Mouse (Mus musculus): ENCODE results near the gene Gng12.

The Gng12 gene

GRCm38 (mm10) chr6:66917032-66917431 is 20.8 kb downstream of the Gng12 start:
- DNase-seq (ENCODE audit: low spot score): no peak

GRCm38 (mm10) chr6:66920786-66921185 is 24.6 kb downstream of the Gng12 start:
- DNase-seq (ENCODE audit: low spot score): no peak

- no peak for DNase-seq (ENCODE audit: low spot score)
Measured at GRCm38 (mm10) chr6:66921755-66922154, 25.6 kb downstream of the Gng12 start.

GRCm38 (mm10) chr6:66922501-66922900 is 26.3 kb downstream of the Gng12 start:
- no peak for DNase-seq (ENCODE audit: low spot score)

- no peak for DNase-seq (ENCODE audit: low spot score)
Measured at GRCm38 (mm10) chr6:66923851-66924250, 27.7 kb downstream of the Gng12 start.

- DNase-seq (ENCODE audit: low spot score): no peak
Measured at GRCm38 (mm10) chr6:66924315-66924965, 28.2 kb downstream of the Gng12 start.

GRCm38 (mm10) chr6:66926269-66926668 is 30.1 kb downstream of the Gng12 start:
- DNase-seq (ENCODE audit: low spot score): no peak

GRCm38 (mm10) chr6:66928972-66929645 is 32.9 kb downstream of the Gng12 start:
- DNase-seq (ENCODE audit: low spot score): peak; percentile 20

GRCm38 (mm10) chr6:66929694-66930093 is 33.5 kb downstream of the Gng12 start:
- no peak for DNase-seq (ENCODE audit: low spot score)

- DNase-seq (ENCODE audit: low spot score): no peak
Measured at GRCm38 (mm10) chr6:66932206-66932819, 36.1 kb downstream of the Gng12 start.

- no peak for DNase-seq (ENCODE audit: low spot score)
Measured at GRCm38 (mm10) chr6:66940656-66941235, 44.5 kb downstream of the Gng12 start.

GRCm38 (mm10) chr6:66941792-66942191 is 45.6 kb downstream of the Gng12 start:
- no peak for DNase-seq (ENCODE audit: low spot score)

- DNase-seq (ENCODE audit: low spot score): no peak
Measured at GRCm38 (mm10) chr6:66942826-66943225, 46.6 kb downstream of the Gng12 start.

- DNase-seq (ENCODE audit: low spot score): no peak
Measured at GRCm38 (mm10) chr6:66943367-66944189, 47.4 kb downstream of the Gng12 start.

GRCm38 (mm10) chr6:66944190-66945003 is 48.2 kb downstream of the Gng12 start:
- DNase-seq (ENCODE audit: low spot score): no peak

- no peak for DNase-seq (ENCODE audit: low spot score)
Measured at GRCm38 (mm10) chr6:66945004-66945356, 48.8 kb downstream of the Gng12 start.

- no peak for DNase-seq (ENCODE audit: low spot score)
Measured at GRCm38 (mm10) chr6:66948111-66948510, 51.9 kb downstream of the Gng12 start.

- DNase-seq (ENCODE audit: low spot score): no peak
Measured at GRCm38 (mm10) chr6:66948848-66949247, 52.7 kb downstream of the Gng12 start.

GRCm38 (mm10) chr6:66951726-66952418 is 55.7 kb downstream of the Gng12 start:
- no peak for DNase-seq (ENCODE audit: low spot score)

- no peak for DNase-seq (ENCODE audit: low spot score)
Measured at GRCm38 (mm10) chr6:66953951-66954519, 57.8 kb downstream of the Gng12 start.

Data from retina, embryonic 14.5 days (tissue).